Mouse (Mus musculus) CH12.LX (cell line): Measurements from ENCODE around the gene Fgd4.

Experiments
- IRF4 ChIP-seq: IDR thresholded peaks from 2 replicates; pipeline ENCODE4 v1.6.1; 2014; ENCODE audit warnings: low read depth, mild to moderate bottlenecking, inconsistent platforms, low read length, improper control_type of control experiment
- NELFE ChIP-seq: IDR thresholded peaks from 2 replicates; pipeline ENCODE4 v1.6.1; 2011; ENCODE audit warnings: low read depth, low read length, improper control_type of control experiment
- PAX5 ChIP-seq: IDR thresholded peaks from 2 replicates; pipeline ENCODE4 v1.6.1; 2012; ENCODE audit warnings: low read length, inconsistent platforms, mixed read lengths
- POLR2A ChIP-seq: IDR thresholded peaks from 2 replicates; pipeline ENCODE4 v1.6.1; 2011; ENCODE audit warnings: low read depth, mild to moderate bottlenecking, improper control_type of control experiment, low read length

DNA sequence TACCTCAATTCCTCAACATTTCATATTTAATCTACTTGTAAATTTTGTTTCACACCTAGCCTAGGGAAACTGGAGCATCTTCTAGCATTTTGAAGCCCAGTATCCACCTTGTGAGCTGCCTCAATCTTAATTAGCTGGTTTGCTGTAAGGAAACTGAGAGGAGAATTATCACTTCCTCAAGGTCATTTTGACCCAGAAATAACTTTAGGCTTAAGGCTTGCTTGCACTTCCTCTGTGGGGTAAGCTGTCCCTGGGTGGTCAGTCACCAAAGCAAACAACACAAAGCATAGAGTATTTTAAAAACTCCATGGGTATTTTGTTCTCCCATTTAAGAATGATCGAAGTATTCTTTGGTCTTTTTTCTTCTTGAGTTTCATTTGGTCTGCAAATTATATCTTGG is 27.2 kb downstream of the Fgd4 start:
- TF ChIP-seq POLR2A (no peak), IRF4 (no peak), NELFE (no peak), PAX5 (no peak)
